Mouse (Mus musculus): Measurements from ENCODE around the gene Rab3ip.

Gene Rab3ip

DNA sequence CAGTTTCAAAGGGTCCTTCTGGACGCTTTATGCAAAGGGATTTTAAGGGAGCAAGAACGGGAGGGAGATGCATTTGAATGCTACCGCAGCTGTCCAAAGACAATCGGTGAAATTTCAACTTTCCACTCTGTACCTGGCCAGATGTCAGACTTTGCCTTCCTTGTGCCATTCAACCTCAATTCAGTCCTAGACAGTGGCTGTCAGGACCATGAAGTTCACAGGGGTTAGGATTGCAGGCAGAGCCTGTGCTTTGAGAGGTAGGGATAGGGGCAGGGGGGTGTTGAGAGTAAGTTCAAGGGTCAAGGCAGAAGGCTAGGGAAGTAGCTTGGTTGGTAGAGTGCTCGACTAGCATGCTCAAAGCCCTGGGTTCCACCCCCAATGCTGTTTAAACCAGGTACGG is 79.8 kb downstream of the Rab3ip start:
- DNase-seq (ENCODE audit: low spot score): no peak
